Mouse (Mus musculus) CH12.LX (cell line): ENCODE measurements around the gene Ccdc50. TPM values are rescaled to one million over a fixed set of nuclear protein-coding genes. Genes with fewer than 3 reads are reported as not detected.

ENCODE experiments used
- DNase-seq: peaks from one replicate; pipeline ENCODE4 v3.0.0-alpha.2; 2013; ENCODE audit errors: extremely low read depth
- H3K27ac ChIP-seq: 2 replicates; pipeline ENCODE4 v1.5.1; 2012; ENCODE audit warnings: low read depth, mild to moderate bottlenecking, control low read depth, moderate library complexity; ENCODE audit not compliant: insufficient read depth
- H3K27me3 ChIP-seq: replicated peaks from 2 replicates; pipeline ENCODE3; 2012; ENCODE audit warnings: inconsistent platforms
- H3K36me3 ChIP-seq, 2 experiments: replicated peaks in 1 of 2; 2 replicates each; pipeline versions ENCODE3 to v1.6.1; 2012; ENCODE audit warnings: inconsistent platforms in 1 of 2, low read length in 1 of 2, mild to moderate bottlenecking in 1 of 2, mixed read lengths in 1 of 2, moderate library complexity in 1 of 2; ENCODE audit not compliant: control insufficient read depth in 1 of 2, insufficient read depth in 1 of 2
- H3K4me1 ChIP-seq, 2 experiments: 2 replicates each; pipeline ENCODE4 v1.6.1; 2012; ENCODE audit warnings: inconsistent platforms in 1 of 2, moderate library complexity in 1 of 2; ENCODE audit not compliant: insufficient read depth in 2 of 2, control insufficient read depth in 1 of 2
- H3K4me2 ChIP-seq: 2 replicates; pipeline ENCODE4 v1.6.1; 2012; ENCODE audit warnings: low read depth, mild to moderate bottlenecking, control low read depth; ENCODE audit not compliant: poor library complexity, insufficient read depth, severe bottlenecking
- H3K4me3 ChIP-seq, 3 experiments: fragments of 150-350 bp in 1 of 3; sonication (generic) in 1 of 3; replicated peaks in 1 of 3; 2 replicates each; pipeline versions ENCODE3 to v1.5.1; 2011 to 2012; ENCODE audit warnings: low read depth in 2 of 3, low read length in 2 of 3, mild to moderate bottlenecking in 2 of 3, moderate library complexity in 2 of 3, control low read depth in 1 of 3, improper control_type of control experiment in 1 of 3, inconsistent platforms in 1 of 3, mixed read lengths in 1 of 3; ENCODE audit not compliant: poor library complexity in 1 of 3
- H3K79me2 ChIP-seq: replicated peaks from 2 replicates; pipeline ENCODE4 v1.6.1; 2012; ENCODE audit warnings: mild to moderate bottlenecking, moderate library complexity; ENCODE audit not compliant: control insufficient read depth, poor library complexity, insufficient read depth, severe bottlenecking; ENCODE audit errors: extremely low read depth
- H3K9ac ChIP-seq: 2 replicates; pipeline ENCODE4 v1.6.1; 2012; ENCODE audit warnings: low read depth, mild to moderate bottlenecking, control low read depth, moderate library complexity; ENCODE audit not compliant: insufficient read depth
- H3K9me3 ChIP-seq: replicated peaks from 2 replicates; pipeline ENCODE3; 2012; ENCODE audit warnings: low read length, inconsistent platforms, mixed read lengths
- BHLHE40 ChIP-seq: IDR thresholded peaks from 2 replicates; pipeline ENCODE4 v1.6.1; 2011; ENCODE audit warnings: mild to moderate bottlenecking, low read depth, low read length, improper control_type of control experiment
- CHD1 ChIP-seq: IDR thresholded peaks from 2 replicates; pipeline ENCODE4 v1.6.1; 2012; ENCODE audit warnings: low read depth, low read length, improper control_type of control experiment, inconsistent platforms
- CHD2 ChIP-seq: IDR thresholded peaks from 2 replicates; pipeline ENCODE4 v1.6.1; 2011; ENCODE audit warnings: low read length, improper control_type of control experiment
- CTCF ChIP-seq, 2 experiments: IDR thresholded peaks in 1 of 2; conservative IDR thresholded peaks in 1 of 2; 2 replicates each; pipeline ENCODE4 v1.5.1; 2011 to 2012; ENCODE audit warnings: low read depth in 2 of 2, low read length in 2 of 2, improper control_type of control experiment in 1 of 2, inconsistent platforms in 1 of 2, mild to moderate bottlenecking in 1 of 2, moderate library complexity in 1 of 2
- E2F4 ChIP-seq: IDR thresholded peaks from 2 replicates; pipeline ENCODE4 v1.6.1; 2011; ENCODE audit warnings: low read depth, low read length, improper control_type of control experiment; ENCODE audit not compliant: insufficient replicate concordance
- EP300 ChIP-seq: IDR thresholded peaks from 2 replicates; pipeline ENCODE4 v1.6.1; 2011; ENCODE audit warnings: low read length, improper control_type of control experiment
- ETS1 ChIP-seq: conservative IDR thresholded peaks from 2 replicates; pipeline ENCODE4 v1.6.1; 2012; ENCODE audit warnings: low read depth, mild to moderate bottlenecking, inconsistent platforms, low read length, improper control_type of control experiment, moderate library complexity
- GABPA ChIP-seq: IDR thresholded peaks from 2 replicates; pipeline ENCODE4 v1.6.1; 2012; ENCODE audit warnings: low read depth, low read length, improper control_type of control experiment, inconsistent platforms; ENCODE audit not compliant: insufficient replicate concordance
- HCFC1 ChIP-seq: IDR thresholded peaks from 2 replicates; pipeline ENCODE4 v1.6.1; 2012; ENCODE audit warnings: low read depth, mild to moderate bottlenecking, inconsistent platforms, low read length, improper control_type of control experiment
- IRF4 ChIP-seq: IDR thresholded peaks from 2 replicates; pipeline ENCODE4 v1.6.1; 2014; ENCODE audit warnings: low read depth, mild to moderate bottlenecking, inconsistent platforms, low read length, improper control_type of control experiment
- JUND ChIP-seq: conservative IDR thresholded peaks from 2 replicates; pipeline ENCODE4 v1.6.1; 2011; ENCODE audit warnings: low read depth, low read length, improper control_type of control experiment
- MAFK ChIP-seq: IDR thresholded peaks from 2 replicates; pipeline ENCODE4 v1.6.1; 2011; ENCODE audit warnings: low read length, improper control_type of control experiment; ENCODE audit not compliant: insufficient replicate concordance
- MAX ChIP-seq: IDR thresholded peaks from 2 replicates; pipeline ENCODE4 v1.6.1; 2011; ENCODE audit warnings: low read length, improper control_type of control experiment
- MAZ ChIP-seq: IDR thresholded peaks from 2 replicates; pipeline ENCODE4 v1.6.1; 2012; ENCODE audit warnings: low read depth, mild to moderate bottlenecking, inconsistent platforms, low read length, improper control_type of control experiment, moderate library complexity
- MEF2A ChIP-seq: IDR thresholded peaks from 2 replicates; pipeline ENCODE4 v1.6.1; 2014; ENCODE audit warnings: low read depth, mild to moderate bottlenecking, inconsistent platforms, low read length, improper control_type of control experiment, borderline replicate concordance
- MXI1 ChIP-seq: IDR thresholded peaks from 2 replicates; pipeline ENCODE4 v1.6.1; 2011; ENCODE audit warnings: mild to moderate bottlenecking, low read depth, low read length, improper control_type of control experiment
- MYC ChIP-seq: IDR thresholded peaks from 2 replicates; pipeline ENCODE4 v1.6.1; 2011; ENCODE audit warnings: low read depth, mild to moderate bottlenecking, improper control_type of control experiment, low read length
- NELFE ChIP-seq: IDR thresholded peaks from 2 replicates; pipeline ENCODE4 v1.6.1; 2011; ENCODE audit warnings: low read depth, low read length, improper control_type of control experiment
- NRF1 ChIP-seq: IDR thresholded peaks from 2 replicates; pipeline ENCODE4 v1.6.1; 2014; ENCODE audit warnings: low read depth, mild to moderate bottlenecking, inconsistent platforms, low read length, improper control_type of control experiment, moderate library complexity
- PAX5 ChIP-seq: IDR thresholded peaks from 2 replicates; pipeline ENCODE4 v1.6.1; 2012; ENCODE audit warnings: low read length, inconsistent platforms, mixed read lengths
- POLR2A ChIP-seq: IDR thresholded peaks from 2 replicates; pipeline ENCODE4 v1.6.1; 2011; ENCODE audit warnings: low read depth, mild to moderate bottlenecking, improper control_type of control experiment, low read length
- POLR2AphosphoS2 ChIP-seq: IDR thresholded peaks from 2 replicates; pipeline ENCODE4 v1.6.1; 2011; ENCODE audit warnings: low read depth, low read length, improper control_type of control experiment
- RAD21 ChIP-seq: IDR thresholded peaks from 2 replicates; pipeline ENCODE4 v1.6.1; 2011; ENCODE audit warnings: low read depth, mild to moderate bottlenecking, low read length, improper control_type of control experiment, moderate library complexity
- RCOR1 ChIP-seq: conservative IDR thresholded peaks from 2 replicates; pipeline ENCODE4 v1.6.1; 2012; ENCODE audit warnings: low read depth, mild to moderate bottlenecking, inconsistent platforms, low read length, improper control_type of control experiment
- SMC3 ChIP-seq: IDR thresholded peaks from 2 replicates; pipeline ENCODE4 v1.6.1; 2011; ENCODE audit warnings: low read depth, low read length, improper control_type of control experiment
- TBP ChIP-seq: conservative IDR thresholded peaks from 2 replicates; pipeline ENCODE4 v1.6.1; 2011; ENCODE audit warnings: low read depth, low read length, improper control_type of control experiment
- TCF12 ChIP-seq: IDR thresholded peaks from 2 replicates; pipeline ENCODE4 v1.6.1; 2014; ENCODE audit warnings: low read depth, mild to moderate bottlenecking, inconsistent platforms, low read length, improper control_type of control experiment
- UBTF ChIP-seq: IDR thresholded peaks from 2 replicates; pipeline ENCODE4 v1.6.1; 2012; ENCODE audit warnings: low read depth, mild to moderate bottlenecking, inconsistent platforms, low read length, improper control_type of control experiment, moderate library complexity
- USF1 ChIP-seq: IDR thresholded peaks from 2 replicates; pipeline ENCODE4 v1.6.1; 2014; ENCODE audit warnings: low read depth, mild to moderate bottlenecking, inconsistent platforms, low read length, improper control_type of control experiment
- USF2 ChIP-seq: conservative IDR thresholded peaks from 2 replicates; pipeline ENCODE4 v1.6.1; 2011; ENCODE audit warnings: low read depth, low read length, improper control_type of control experiment
- ZC3H11A ChIP-seq: IDR thresholded peaks from 2 replicates; pipeline ENCODE4 v1.6.1; 2012; ENCODE audit warnings: low read depth, mild to moderate bottlenecking, inconsistent platforms, low read length, improper control_type of control experiment
- ZKSCAN1 ChIP-seq: IDR thresholded peaks from 2 replicates; pipeline ENCODE4 v1.6.1; 2012; ENCODE audit warnings: low read depth, inconsistent platforms, low read length, improper control_type of control experiment, borderline replicate concordance
- ZMIZ1 ChIP-seq: IDR thresholded peaks from 2 replicates; pipeline ENCODE4 v1.6.1; 2012; ENCODE audit warnings: low read depth, mild to moderate bottlenecking, inconsistent platforms, low read length, improper control_type of control experiment
- ZNF384 ChIP-seq: IDR thresholded peaks from 2 replicates; pipeline ENCODE4 v1.6.1; 2012; ENCODE audit warnings: low read depth, low read length, improper control_type of control experiment, inconsistent platforms
- dilution Hi-C: fragments of 300-500 bp; cut with MboI; formaldehyde crosslinking; loops from 2 replicates; pipeline ENCODE4 v1.14.3; 2020; ENCODE audit warnings: low sequenced_read_pairs; ENCODE audit not compliant: extremely low pct_unique_long_range_greater_than_20kb, extremely low pct_ligation_motif_present
- in situ Hi-C: fragments of 300-500 bp; cut with MboI; formaldehyde crosslinking; loops from 3 replicates; pipeline ENCODE4 v1.14.3; 2019; ENCODE audit warnings: low sequenced_read_pairs, low pct_ligation_motif_present, low pct_unique_long_range_greater_than_20kb, mixed read lengths
- polyA plus RNA-seq: library from polyadenylated mRNA; unstranded; fragments of >175 nt; gene quantifications from 2 replicates; pipeline ENCODE4 v1.2.1, GENCODE M21; 2012; ENCODE audit warnings: low read depth; ENCODE audit not compliant: insufficient read length
- total RNA-seq, 2 experiments: library from RNA; depleted of rRNA; stranded (reverse); fragments of 300-350 nt in 1 of 2; fragments of >200 nt in 1 of 2; gene quantifications; 2 replicates each; pipeline ENCODE4 v1.2.3; 2012 to 2014

The Ccdc50 gene
- total and polyA plus RNA-seq, 3 experiments, result 203 to 261 (median 243) TPM

DNA sequence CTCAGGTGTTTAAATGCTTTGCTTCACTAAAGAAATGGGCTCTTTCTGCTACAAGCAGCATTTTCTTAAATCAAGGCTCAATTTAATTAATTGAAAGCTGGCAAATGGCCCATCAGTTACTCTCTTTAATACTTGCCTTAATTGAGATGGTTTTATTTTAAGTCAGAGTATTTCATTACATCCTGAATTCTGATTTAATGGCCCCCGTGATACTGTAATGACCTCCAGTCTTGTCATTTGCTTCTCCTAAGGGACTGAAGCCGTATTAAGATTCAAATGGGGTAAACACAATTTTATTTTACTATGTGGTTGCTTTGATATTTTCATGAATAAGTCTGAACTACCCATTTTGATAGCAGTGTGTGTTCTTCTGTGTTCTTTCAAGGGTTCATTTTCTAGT, 18.0 kb upstream of the Ccdc50 start:
- Histone ChIP-seq H3K4me2 (no peak overlapping the region), H3K9ac (no peak overlapping the region), H3K27ac (no peak overlapping the region), H3K27me3 (no peaks in the 10 kb centered on the region), H3K4me1 (peaks cover 18 to 34% of the 10 kb centered on the region in 2 experiments; a peak in 3 of 4 replicates), H3K4me3 (no peak overlapping the region), H3K79me2 (no peaks in the 10 kb centered on the region), H3K36me3 (no peaks in the 10 kb centered on the region), H3K9me3 (no peaks in the 10 kb centered on the region)
- dilution Hi-C loops (no loop called here), in situ Hi-C loops (no loop called here)
- no peak for DNase-seq
- TF ChIP-seq MEF2A, result no peak

DNA sequence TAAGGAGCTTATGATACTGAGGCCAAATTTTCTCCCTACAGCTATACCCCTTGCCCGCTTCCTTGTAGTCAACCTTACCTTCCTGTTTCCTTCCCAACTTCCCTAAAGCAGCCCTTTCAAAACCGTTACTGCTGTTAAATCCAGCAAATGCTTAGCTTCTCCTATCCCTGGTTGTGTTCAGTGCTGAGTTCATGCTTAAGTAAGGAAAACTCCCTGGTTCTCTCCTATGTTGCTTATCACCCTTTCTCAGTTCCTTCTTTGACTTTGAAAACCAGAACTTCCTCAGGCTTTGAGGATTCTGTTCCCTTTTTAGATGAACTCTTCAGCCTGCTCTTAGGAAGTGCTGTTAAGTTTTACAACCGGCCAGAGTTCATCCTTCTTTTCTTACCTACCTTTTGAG, 14.5 kb upstream of the Ccdc50 start:
- Histone ChIP-seq H3K4me1 (peaks cover 9 to 31% of the 10 kb centered on the region in 2 experiments; a peak in 3 of 4 replicates), H3K36me3 (no peaks in the 10 kb centered on the region), H3K4me2 (peak overlapping the region; percentile 78), H3K4me3 (no peak overlapping the region), H3K9ac (no peak overlapping the region; the same call in 1 of the 2 replicates), H3K27me3 (no peaks in the 10 kb centered on the region), H3K79me2 (no peaks in the 10 kb centered on the region), H3K9me3 (peaks cover 6% of the 10 kb centered on the region), H3K27ac (peak overlapping the region; percentile 68; the same call in 1 of the 2 replicates)
- DNase-seq, result no peak
- dilution Hi-C loops (no loop called here), in situ Hi-C loops (no loop called here)
- TF ChIP-seq CHD1 (no peak), JUND (no peak), TCF12 (0 out of 2 replicates have a peak, but pooled peaks have one; percentile 25), BHLHE40 (peak; percentile 52), NRF1 (no peak), ZNF384 (no peak), CTCF (conservative IDR thresholded peaks at IDR 0.05 in 1 of 2, IDR thresholded peaks at IDR 0.05 in 1 of 2; ENCODE audit: low read depth in 2 of 2, low read length in 2 of 2) (no peak), MAX (no peak), ZKSCAN1 (no peak), USF1 (no peak), RAD21 (no peak; the same call in 1 of the 2 replicates), GABPA (no peak), MAZ (no peak), MAFK (peak; percentile 69), IRF4 (peak; percentile 96), HCFC1 (no peak), ETS1 (peak; percentile 65), ZC3H11A (no peak), MYC (peak; percentile 69; the same call in 1 of the 2 replicates), POLR2AphosphoS2 (no peak), RCOR1 (peak; percentile 89; the same call in 1 of the 2 replicates), USF2 (no peak), TBP (0 out of 2 replicates have a peak, but pooled peaks have one; percentile 16), E2F4 (no peak), MEF2A (peak; percentile 84), ZMIZ1 (no peak), SMC3 (0 out of 2 replicates have a peak, but pooled peaks have one; percentile 7), EP300 (peak; percentile 98), NELFE (no peak), MXI1 (no peak), PAX5 (no peak), POLR2A (no peak), UBTF (no peak), CHD2 (peak; percentile 71)
